Mouse (Mus musculus) MEL (cell line): ENCODE measurements around the gene Gm49387.

Experiments
- CHD2 ChIP-seq: IDR thresholded peaks from 2 replicates; pipeline ENCODE4 v1.6.1; 2011; ENCODE audit warnings: low read length, improper control_type of control experiment
- CTCF ChIP-seq, 3 experiments: IDR thresholded peaks in 2 of 3; conservative IDR thresholded peaks in 1 of 3; 2 replicates each; pipeline ENCODE4 v1.5.1; 2011 to 2012; ENCODE audit warnings: low read length in 3 of 3, low read depth in 2 of 3, mild to moderate bottlenecking in 2 of 3, improper control_type of control experiment in 1 of 3, inconsistent platforms in 1 of 3, mixed read lengths in 1 of 3, moderate library complexity in 1 of 3; ENCODE audit not compliant: control insufficient read depth in 1 of 3, insufficient read depth in 1 of 3, poor library complexity in 1 of 3, severe bottlenecking in 1 of 3
- GATA1 ChIP-seq: IDR thresholded peaks from 2 replicates; pipeline ENCODE4 v1.6.1; 2011; ENCODE audit warnings: low read depth, low read length, improper control_type of control experiment
- MAZ ChIP-seq: IDR thresholded peaks from 2 replicates; pipeline ENCODE4 v1.6.1; 2012; ENCODE audit warnings: low read depth, mild to moderate bottlenecking, inconsistent platforms, low read length, improper control_type of control experiment
- MEF2A ChIP-seq: IDR thresholded peaks from 2 replicates; pipeline ENCODE4 v1.6.1; 2014; ENCODE audit warnings: low read depth, mild to moderate bottlenecking, inconsistent platforms, low read length, improper control_type of control experiment; ENCODE audit not compliant: poor library complexity, insufficient replicate concordance, severe bottlenecking; ENCODE audit errors: extremely low read depth
- MYC ChIP-seq: IDR thresholded peaks from 2 replicates; pipeline ENCODE4 v1.6.1; 2011; ENCODE audit warnings: low read depth, mild to moderate bottlenecking, low read length, improper control_type of control experiment, moderate library complexity
- POLR2A ChIP-seq, 2 experiments: IDR thresholded peaks; 2 replicates each; pipeline ENCODE4 v1.6.1; 2011 to 2012; ENCODE audit warnings: low read length in 2 of 2, mild to moderate bottlenecking in 2 of 2, control low read depth in 1 of 2, improper control_type of control experiment in 1 of 2, low read depth in 1 of 2, moderate library complexity in 1 of 2; ENCODE audit not compliant: control insufficient read depth in 1 of 2, insufficient read depth in 1 of 2, poor library complexity in 1 of 2
- SIN3A ChIP-seq: IDR thresholded peaks from 2 replicates; pipeline ENCODE4 v1.6.1; 2012; ENCODE audit warnings: low read length, improper control_type of control experiment, inconsistent platforms
- TAL1 ChIP-seq: IDR thresholded peaks from 2 replicates; pipeline ENCODE4 v1.6.1; 2012; ENCODE audit warnings: mild to moderate bottlenecking, inconsistent platforms, low read length, moderate library complexity, mixed read lengths
- ZC3H11A ChIP-seq: IDR thresholded peaks from 2 replicates; pipeline ENCODE4 v1.6.1; 2012; ENCODE audit warnings: low read depth, mild to moderate bottlenecking, inconsistent platforms, low read length, improper control_type of control experiment
- ZKSCAN1 ChIP-seq: IDR thresholded peaks from 2 replicates; pipeline ENCODE4 v1.6.1; 2012; ENCODE audit warnings: low read depth, mild to moderate bottlenecking, inconsistent platforms, low read length, improper control_type of control experiment, moderate library complexity

DNA sequence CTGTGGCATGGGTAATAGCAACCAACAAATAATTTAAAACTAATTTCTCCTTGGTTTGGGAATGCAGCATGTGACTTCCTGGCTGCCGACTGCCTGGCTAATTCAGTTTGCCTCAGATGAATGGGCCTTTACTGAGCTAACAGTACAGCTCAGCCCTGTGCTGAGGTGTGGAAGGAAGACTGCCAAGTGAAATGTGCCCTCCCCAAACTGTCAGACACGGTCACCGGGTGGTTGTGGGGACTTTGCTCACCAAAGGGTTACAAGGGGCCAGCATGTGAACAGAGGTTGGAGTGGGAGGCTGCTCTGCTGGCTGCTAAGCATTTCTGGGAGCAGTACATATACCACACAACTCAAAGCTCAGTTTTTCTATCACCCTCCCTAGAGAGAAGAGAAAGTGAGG, 46.0 kb downstream of the Gm49387 start:
- TF ChIP-seq CTCF (IDR thresholded peaks at IDR 0.05 in 2 of 3, conservative IDR thresholded peaks at IDR 0.05 in 1 of 3; ENCODE audit: control insufficient read depth in 1 of 3, insufficient read depth in 1 of 3, low read depth in 2 of 3, low read length in 3 of 3, poor library complexity in 1 of 3, severe bottlenecking in 1 of 3) (no peak), TAL1 (no peak), GATA1 (no peak), MEF2A (no peak), MYC (no peak), ZKSCAN1 (no peak), POLR2A (IDR thresholded peaks at IDR 0.05; ENCODE audit: control insufficient read depth in 1 of 2, insufficient read depth in 1 of 2, low read depth in 1 of 2, low read length in 2 of 2, poor library complexity in 1 of 2) (no peak), ZC3H11A (no peak), SIN3A (no peak), MAZ (no peak), CHD2 (no peak)
